Mouse (Mus musculus) fibroblast of lung, adult 2 months (primary cell): ENCODE results near the gene Zfp335.

Experiments
- DNase-seq: peaks from one replicate; pipeline ENCODE4 v3.0.0-alpha.2; 2011; ENCODE audit warnings: low read depth

Zfp335 gene

GRCm38 (mm10) chr2:164911086-164912048 is at the start of gene Zfp335:
TSS of gene Zfp335 (minus strand) at chr2:164911757.
- DNase-seq = peak; percentile 53

- DNase-seq = no peak
Measured at GRCm38 (mm10) chr2:164960716-164961441, 49.3 kb upstream of the Zfp335 start, which contains the start of gene Slc12a5. TSS of gene Slc12a5 (plus strand) at chr2:164960802.

DNA sequence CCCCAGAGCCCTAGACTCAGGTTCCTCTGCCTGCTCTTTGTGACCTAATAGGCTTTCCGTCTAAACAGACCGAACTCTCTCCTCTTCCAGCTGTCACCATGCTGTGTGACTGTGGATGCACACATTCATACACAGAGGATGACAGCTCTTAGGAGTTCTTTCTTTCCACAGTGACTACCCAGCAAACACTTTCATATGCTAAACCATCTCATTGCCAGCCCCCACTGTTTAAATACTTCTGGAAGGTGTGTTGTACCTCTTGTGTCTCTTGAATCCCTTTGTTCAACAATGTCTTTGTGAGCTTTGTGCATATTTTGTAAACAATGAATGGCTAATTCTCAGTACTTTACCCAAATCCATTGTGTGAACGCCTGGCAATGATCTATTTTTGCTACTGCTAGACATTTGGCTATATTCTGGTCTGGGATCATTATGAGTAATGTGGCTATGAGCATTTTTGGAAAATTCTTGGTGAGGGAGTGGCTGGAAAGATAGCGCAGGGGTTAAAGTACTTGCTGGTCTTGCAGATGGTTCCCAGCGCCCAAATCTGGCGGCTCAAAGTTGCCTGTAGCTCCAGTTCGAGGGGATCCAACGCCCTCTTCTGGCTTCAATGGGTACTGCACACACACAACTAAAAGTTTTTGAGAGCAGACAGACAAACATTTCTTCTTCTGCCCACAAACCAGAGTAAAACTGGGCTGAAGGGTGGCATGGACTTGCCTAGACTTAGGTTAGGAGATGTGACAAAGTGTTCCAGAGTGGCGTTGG is 46.2 kb upstream of the Zfp335 start:
- DNase-seq = no peak

- no peak for DNase-seq
Measured at GRCm38 (mm10) chr2:164956195-164956594, 44.6 kb upstream of the Zfp335 start.

- no peak for DNase-seq
Measured at GRCm38 (mm10) chr2:164955725-164956124, 44.2 kb upstream of the Zfp335 start.

DNA sequence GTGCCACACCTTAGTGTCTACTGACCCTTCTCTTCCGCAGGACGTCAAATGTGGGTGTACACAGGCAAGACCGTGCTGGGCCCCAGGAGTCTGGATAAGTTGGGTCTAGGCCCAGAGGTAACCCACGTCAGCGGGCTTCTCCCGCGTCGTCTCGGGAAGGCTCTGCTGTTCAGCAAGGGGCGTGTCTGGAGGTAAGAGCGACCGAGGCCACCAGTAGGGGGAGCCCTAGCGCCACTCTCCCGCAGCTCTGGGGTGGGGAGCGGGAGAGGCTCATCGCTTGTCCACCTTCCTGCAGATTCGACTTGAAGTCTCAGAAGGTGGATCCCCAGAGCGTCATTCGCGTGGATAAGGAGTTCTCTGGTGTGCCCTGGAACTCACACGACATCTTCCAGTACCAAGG is 41.7 kb upstream of the Zfp335 start:
- peak; percentile 23 for DNase-seq

DNA sequence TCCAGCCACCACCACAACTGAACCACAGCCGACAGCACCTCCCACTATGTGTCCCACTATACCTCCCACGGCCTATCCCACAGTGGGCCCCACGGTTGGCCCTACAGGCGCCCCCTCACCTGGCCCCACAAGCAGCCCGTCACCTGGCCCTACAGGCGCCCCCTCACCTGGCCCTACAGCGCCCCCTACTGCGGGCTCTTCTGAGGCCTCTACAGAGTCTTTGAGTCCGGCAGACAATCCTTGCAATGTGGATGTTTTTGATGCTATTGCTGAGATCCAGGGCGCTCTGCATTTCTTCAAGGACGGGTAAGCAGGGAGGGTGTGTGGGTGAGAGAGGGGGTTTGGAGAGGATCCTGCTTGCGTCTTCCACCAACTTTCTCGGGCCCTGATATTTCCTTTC is 40.9 kb upstream of the Zfp335 start:
- no peak for DNase-seq

DNA sequence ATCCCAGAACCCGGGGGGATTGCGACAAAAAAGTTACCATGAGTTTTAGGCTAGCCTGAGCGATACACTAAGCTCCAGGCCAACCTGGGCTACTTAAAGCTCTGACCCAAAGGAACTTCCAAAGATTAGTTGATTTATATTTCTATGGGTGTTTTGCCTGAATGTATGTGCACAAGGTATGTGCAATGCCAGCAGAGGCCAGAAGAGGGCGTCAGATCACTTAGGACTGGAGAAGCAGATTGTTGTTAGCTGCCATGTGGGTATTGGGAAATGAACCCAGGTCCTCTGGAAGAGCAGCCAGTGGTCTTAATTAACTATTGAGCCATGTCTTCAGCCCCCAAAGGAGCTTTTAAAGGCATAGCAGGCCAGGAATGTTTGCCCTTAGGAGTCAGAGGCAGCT is 40.2 kb upstream of the Zfp335 start:
- no peak for DNase-seq

- DNase-seq = no peak
Measured at GRCm38 (mm10) chr2:164950501-164950900, 38.9 kb upstream of the Zfp335 start.

GRCm38 (mm10) chr2:164948962-164949361 is 37.4 kb upstream of the Zfp335 start:
- DNase-seq = no peak

DNA sequence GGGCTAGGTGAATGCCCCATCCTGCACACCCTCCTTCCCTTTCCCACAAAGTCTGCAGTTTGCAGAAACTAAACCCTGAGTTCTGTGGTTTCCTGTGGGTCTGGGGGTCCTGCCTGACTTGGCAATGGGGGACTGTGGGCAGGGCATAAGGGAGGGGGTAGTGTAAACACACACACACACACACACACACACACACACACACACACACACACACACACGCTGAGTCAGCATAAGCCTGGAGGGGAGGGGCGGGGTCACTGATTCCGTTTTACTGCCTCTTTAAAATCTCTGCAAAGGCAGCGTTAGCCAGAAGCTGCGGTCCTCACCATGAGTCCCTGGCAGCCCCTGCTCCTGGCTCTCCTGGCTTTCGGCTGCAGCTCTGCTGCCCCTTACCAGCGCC is 36.4 kb upstream of the Zfp335 start:
- no peak for DNase-seq

- no peak for DNase-seq
Measured at GRCm38 (mm10) chr2:164947506-164947905, 35.9 kb upstream of the Zfp335 start.

- DNase-seq = no peak
Measured at GRCm38 (mm10) chr2:164942692-164943290, 31.2 kb upstream of the Zfp335 start.

GRCm38 (mm10) chr2:164940140-164940830 is 28.7 kb upstream of the Zfp335 start, which contains the start of gene Mmp9:
TSS of gene Mmp9 (plus strand) at chr2:164940780.
- no peak for DNase-seq

GRCm38 (mm10) chr2:164939106-164939505 is 27.5 kb upstream of the Zfp335 start:
- no peak for DNase-seq

DNA sequence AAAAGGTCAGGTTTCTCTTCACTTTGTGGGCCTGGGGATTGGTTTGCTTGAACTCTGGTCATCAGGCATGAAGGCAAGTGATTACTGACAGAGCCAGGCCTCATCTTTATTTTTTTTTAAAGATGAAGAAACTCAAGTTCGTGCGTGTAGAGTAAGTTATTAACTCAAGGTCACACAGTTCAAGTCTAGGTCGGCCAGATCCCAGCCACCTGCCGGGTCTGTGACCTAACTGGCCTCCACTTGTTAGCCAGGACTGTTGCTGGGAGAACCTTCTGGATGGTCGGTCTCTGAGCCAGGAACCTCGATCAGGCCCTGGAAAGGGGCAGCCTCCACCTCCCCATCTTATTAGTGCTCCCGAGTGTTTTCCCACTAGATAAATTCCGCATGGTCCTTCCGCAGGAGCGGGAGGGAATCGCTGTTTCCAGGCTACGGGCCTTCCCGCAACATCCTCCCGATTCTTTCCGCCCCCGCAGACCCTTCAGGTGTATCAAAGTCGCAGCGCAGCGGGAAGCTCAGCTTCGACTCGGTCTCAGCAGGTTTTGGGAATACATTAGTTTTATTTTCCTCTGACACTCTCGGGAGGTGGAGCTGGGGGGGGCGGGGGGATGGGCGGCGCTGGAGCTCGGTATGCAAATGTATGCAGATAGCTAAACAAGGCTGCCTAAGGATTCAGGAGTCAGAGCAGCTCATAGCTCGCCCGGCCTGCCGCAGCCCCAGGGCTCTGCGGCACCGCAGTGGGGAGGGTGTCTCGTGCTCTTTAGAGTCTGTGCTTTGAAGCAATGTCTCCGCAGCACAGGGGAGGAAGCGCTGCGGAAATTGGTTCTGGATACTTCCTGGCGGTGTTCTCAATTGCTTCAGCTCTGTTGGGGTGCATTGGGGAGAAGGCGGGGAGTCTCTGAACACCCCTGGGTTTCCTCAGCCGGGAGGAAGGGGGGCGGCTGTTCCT is 26.9 kb upstream of the Zfp335 start:
- no peak for DNase-seq

DNA sequence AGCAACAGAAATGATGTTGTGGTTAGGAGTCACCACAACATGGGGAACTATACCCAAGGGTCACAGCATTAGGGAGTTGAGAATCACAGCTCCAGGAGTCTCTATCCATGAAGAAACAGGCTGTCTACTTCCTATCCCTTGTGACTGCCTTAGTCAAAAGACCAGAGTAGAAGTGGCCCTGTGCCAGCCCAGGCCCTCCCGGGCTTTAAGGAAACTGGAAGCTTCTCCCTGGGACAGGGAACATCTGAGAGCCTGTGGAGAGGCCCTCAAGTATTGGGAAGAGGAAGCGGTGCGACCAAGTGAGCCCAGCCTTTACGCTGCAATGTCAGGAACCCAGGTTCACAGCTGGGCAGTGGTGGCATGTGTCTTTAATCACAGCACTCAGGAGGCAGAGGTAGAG is 24.4 kb upstream of the Zfp335 start:
- no peak for DNase-seq

GRCm38 (mm10) chr2:164933534-164933933 is 22.0 kb upstream of the Zfp335 start:
- no peak for DNase-seq

GRCm38 (mm10) chr2:164930706-164931581 is 19.4 kb upstream of the Zfp335 start:
- DNase-seq = no peak
